Mouse (Mus musculus) 3134 (cell line): ENCODE measurements around the gene Gid4.
A peak's percentile ranks its signal among the peaks of the same experiment; 100 is the strongest.

ENCODE experiments used
- DNase-seq: peaks from one replicate; pipeline ENCODE4 v3.0.0-alpha.2; 2011; ENCODE audit warnings: low spot score; ENCODE audit not compliant: insufficient read length; ENCODE audit errors: extremely low read depth

Gid4 gene

GRCm38 (mm10) chr11:60416963-60417716, at the start of gene Gid4:
Gene Gid4 (plus strand): TSS chr11:60417145.
- peak; percentile 100 for DNase-seq

DNA sequence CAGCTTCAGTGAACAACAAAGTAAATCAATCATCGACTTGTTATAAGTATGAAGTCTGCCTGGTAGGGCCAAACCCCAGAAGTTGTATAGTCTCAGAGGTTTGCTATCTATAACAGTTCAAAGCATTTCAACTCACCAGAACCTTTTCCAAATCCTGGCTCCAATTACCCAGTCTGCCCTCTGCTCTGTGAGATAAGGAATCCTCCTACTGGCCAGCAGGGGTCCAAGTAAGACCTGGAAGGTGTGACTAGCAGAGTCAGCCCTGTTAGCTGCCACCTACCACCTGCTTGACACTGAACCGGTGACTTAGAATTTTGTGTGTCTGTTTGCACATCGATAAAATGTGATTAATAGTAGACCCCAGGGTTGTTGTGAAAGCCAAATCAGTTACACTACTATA, 49.7 kb upstream of the Gid4 start:
- no peak for DNase-seq

DNA sequence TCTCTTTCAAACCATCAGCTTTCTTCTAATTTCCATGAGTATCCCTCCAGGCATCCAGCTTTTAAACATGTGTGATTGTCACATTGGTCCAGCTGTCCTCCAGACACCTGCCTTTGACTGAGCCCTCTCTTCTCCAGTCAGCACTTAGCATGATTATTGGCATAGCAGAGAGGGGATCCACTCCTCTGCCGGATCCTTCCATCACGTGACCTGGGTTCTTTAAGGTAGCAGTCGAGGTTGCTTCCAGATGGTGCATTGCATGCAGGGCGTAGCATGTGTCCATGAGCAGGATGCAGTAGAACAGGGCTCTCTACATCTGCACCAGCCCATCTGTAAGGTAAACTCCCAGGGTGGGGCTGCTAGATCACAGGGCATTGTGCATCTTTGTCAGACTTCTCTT, 48.0 kb upstream of the Gid4 start:
- DNase-seq, result no peak

DNA sequence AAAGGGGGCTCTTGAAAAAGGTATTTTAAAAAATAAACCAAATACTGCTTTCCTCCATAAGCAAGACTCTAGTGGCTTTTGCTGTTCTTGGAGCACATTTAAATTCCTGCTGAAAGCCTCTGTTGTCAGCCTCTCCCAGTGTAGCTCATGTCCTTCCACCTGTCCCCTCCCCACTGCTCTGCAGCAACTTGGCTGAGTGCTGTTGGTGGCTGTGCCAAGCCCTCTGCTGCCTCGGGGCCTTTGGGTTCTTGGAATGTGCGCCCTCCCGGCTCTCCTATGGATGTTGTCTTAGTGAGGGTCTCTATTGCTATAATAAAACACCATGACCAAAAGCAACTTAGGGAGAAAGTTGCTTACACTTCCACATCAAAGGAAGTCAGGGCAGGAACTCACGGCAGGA, 47.5 kb upstream of the Gid4 start:
- DNase-seq, result no peak

DNA sequence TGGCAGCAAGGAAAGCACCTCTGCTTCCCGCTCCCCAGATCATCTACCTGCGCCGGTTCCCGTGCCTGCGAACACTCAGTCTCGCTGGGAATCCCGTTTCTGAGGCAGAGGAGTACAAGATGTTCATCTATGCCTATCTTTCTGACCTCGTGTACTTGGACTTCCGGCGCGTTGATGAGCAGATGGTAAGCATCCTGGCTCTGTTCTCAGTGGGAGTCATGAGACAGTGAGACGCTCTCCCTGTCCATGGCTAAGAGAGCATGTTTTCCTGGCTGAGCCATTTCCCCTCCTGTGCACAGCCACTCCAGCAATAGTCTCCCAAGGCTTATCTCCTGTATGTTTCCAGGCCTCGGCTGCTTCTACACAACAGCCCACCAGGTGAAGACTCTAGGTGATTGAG, 46.5 kb upstream of the Gid4 start:
- no peak for DNase-seq

DNA sequence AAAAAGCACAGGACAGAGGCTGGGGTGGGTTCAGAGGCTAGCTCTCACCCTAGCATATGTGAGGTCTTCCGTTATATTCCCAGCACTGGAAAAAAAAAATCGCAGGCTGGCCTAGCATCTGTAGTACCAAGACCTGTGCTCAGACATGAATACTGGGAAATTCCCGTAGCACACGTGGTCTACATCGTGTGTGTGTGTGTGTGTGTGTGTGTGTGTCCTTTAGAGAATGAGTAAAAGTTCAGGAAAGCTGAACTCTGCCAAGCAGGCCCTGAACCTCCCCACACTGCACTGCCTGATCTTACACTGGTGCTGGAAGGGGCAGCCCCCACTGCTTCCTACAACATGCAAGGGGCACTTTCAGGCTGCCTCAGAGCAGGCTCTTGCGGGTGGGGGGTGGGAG, 42.5 kb upstream of the Gid4 start:
- no peak for DNase-seq

DNA sequence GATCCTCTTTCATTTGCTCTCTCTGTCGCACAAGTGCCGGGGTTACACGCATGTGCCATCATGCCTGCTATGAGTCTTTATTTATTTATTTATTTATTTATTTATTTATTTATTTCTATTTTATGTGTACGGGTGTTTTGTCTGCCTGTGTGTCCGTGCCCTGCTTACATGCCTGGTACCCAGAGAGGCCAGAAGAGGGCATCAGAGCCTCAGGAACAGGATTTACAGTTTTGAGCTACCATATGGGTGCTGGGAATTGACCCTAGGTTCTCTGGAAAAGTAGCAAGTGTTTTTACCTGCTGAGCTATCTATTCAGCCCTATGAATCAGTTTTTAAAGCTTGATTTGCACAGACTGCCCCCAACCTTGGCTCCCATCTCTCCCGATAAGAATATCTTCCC, 33.4 kb upstream of the Gid4 start:
- DNase-seq, result no peak

DNA sequence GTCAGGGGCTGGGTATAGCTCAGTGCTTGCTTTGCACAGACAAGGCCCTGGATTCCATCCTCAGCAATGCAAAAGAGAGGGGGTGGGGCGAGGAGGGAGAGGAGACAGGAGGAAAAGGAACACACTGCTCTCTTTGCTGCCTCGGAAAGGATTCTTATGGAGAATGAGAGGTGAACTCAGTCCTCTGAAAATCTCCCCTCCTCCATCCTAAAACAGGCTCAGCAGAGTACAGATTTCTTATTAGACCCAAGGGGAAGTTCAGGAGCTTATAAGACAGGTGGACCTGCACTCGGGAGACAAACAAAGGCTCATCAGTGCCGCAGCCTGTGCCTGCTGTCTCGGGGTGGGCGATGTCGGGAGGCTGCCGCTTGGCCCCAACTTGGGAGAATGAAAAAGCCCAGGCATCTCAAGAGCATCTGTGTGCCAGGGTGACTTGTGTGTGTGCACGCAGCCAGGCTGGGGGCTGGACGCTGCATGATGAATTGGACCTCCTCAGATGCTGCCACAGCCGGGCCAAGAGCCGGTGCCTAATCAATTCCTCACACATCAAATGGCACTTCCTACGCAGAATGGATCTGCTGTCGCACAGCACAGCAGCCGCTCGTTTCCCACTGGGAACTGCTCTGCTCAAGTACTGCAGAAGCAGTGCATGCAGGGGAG, 32.1 kb upstream of the Gid4 start:
- DNase-seq, result no peak

- no peak for DNase-seq
Observed at GRCm38 (mm10) chr11:60385946-60386345, 31.0 kb upstream of the Gid4 start.

GRCm38 (mm10) chr11:60387944-60388343, 29.0 kb upstream of the Gid4 start:
- no peak for DNase-seq

- DNase-seq, result no peak
Observed at GRCm38 (mm10) chr11:60391346-60391745, 25.6 kb upstream of the Gid4 start.

GRCm38 (mm10) chr11:60396546-60396945, 20.4 kb upstream of the Gid4 start:
- no peak for DNase-seq

DNA sequence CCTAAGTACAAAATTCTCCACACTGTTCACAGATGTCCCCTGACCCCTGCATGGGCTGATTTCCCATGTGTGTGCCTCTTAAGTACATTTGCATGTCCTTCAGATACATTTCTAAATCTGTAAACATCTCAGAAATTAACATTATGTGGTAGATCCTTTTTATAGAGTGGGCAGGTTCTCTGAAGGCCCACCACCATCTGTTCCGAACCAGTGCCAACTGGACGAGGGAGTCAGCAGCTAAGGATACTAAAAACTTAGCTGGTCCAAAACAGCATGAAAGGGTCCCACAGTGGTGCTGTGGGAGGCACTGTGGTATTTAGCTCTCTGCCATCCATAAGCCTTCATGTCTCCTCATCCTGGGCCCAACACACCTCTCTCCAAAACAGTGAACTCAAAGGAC, 19.8 kb upstream of the Gid4 start:
- no peak for DNase-seq

DNA sequence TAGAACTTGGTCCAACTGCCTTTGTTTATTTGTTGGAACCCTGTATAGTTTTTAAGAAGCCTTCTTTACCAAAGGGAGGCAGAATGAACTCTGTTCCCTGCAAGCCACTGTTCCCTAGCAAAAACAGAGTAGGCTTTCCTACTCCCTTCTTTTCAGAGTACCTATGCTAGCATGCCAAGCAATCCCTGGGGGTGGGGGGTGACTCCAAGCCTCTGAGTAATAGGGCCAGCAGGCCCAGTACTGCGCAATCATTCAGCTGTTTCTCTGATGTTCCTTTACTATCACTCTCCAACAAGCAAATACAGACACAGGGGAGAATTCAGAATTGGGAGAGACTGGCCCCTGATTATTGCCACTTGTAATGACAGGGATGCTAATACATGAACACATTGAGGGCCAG, 10.3 kb upstream of the Gid4 start:
- DNase-seq, result no peak

DNA sequence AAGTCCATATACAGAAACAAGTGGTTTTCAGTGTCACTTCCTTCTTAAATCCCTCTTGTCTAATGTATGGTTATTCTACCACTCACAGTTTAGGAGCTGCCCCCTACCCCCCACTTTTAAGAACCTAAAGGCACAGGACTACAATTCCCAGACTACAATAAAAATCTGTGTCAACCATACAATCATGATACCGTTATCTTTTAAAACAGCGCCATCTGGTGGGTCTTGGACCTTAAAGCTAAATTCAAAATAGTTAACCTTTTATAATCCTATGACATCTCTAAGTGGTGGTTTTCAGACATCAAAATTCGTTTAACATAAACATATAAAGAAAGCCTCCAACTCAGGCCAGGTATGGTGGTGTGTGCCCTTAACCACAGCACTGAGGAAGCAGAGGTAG, 4.8 kb upstream of the Gid4 start:
- DNase-seq, result peak; percentile 18

DNA sequence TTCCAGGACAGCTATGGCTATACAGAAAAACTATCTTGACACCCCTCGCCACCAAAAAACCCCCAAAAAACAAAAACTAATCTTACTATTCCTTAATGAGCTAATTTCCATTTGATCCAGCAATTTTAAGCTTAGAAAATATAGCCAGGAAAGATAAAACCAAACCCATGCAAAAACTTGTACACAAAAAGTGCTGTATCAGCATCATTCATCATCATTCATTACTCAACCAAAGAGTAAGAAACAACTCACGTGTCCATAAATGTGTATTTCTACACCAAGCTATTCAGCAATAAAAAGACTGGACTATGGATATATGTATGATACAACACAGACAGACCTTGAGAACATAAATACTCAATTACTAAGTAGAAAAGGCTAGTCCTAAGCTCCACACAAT, 4.0 kb upstream of the Gid4 start:
- no peak for DNase-seq

DNA sequence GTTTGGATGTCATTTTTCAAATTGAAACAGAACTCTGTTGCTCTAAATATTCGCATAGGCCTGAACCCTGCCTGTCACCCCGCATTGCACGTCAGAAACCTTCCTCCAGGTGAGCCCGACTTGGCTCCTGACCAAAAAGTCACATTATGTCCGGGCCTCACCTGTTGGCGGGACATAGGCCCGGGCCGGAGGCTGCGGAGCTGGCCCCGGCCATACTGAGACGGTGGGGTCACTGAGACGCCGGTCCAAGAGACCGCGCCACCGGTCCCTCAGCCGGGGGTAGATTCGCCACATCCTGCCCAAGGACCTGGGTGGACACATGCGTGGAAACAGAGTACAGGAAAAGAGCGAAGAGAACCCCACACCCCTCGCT, 369 bp upstream of the Gid4 start:
- DNase-seq, result no peak

DNA sequence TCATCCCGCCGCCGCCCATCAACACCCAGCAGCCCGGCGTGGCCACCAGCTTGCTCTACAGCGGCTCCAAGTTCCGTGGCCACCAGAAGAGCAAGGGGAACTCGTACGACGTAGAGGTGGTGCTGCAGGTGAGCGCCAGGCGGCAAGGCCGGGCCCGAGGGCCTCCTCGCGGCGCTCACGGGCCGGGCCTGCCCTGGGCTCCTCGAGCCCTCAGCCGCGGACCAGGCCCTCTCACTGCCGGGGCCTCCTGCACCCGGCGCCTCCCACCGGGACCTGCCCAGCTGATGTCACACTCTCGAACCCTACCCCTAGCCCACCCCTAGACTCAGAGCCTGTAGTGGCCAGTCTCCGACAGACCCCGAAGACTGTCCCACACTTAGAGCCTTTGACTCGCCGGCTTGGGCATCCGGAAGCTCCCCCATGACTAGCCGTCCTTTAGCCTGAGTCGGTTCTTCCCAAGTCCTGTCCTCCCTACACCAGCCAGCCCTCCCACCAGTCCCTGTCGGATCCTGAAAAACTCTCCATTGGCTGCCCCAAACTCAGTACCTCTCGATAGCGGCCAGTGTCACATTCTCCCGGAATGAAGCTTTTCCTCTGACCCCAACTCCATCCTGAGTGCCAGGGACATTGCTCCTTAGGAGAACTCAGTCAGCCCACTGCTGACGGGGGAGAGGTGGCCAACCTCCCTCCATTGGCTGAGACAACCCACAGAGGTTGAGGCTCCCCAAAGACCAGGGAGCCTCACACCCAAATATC, 950 bp downstream of the Gid4 start, which contains the start of gene Atpaf2:
Gene Atpaf2, minus strand, starts transcription at position 741 of the 756 bp plus-strand sequence.
- DNase-seq, result peak; percentile 74

DNA sequence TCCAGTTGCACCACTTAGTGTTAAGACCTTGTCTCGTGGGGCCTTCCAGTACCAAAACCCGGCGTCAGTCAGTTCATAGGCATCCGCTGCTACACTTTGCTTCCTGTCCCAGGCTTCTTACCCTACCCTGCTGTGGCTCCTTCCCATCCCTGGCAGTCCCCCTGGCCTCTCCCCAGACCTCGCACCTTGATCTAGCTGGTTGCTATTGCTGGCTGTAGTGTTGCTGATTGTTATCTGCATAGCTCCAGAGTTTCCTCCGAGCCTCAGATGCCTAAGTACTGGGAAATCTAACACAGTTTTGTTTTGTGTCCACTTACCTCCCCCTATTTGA, 1.5 kb downstream of the Gid4 start:
- DNase-seq, result no peak

GRCm38 (mm10) chr11:60422046-60422668, 5.2 kb downstream of the Gid4 start:
- DNase-seq, result no peak

- DNase-seq, result no peak
Observed at GRCm38 (mm10) chr11:60423006-60423405, 6.1 kb downstream of the Gid4 start.
